Mouse (Mus musculus) liver, adult 2 months (tissue): ENCODE results near the gene Gm21830.

ENCODE experiments used
- CTCF ChIP-seq: fragments of 200-500 bp; IDR thresholded peaks from 2 replicates; pipeline ENCODE4 v1.5.1; 2011; ENCODE audit warnings: low read depth, low read length, control low read depth
- POLR2A ChIP-seq: fragments of 200-500 bp; IDR thresholded peaks from 2 replicates; pipeline ENCODE4 v1.6.1; 2011; ENCODE audit warnings: low read length, control low read depth; ENCODE audit not compliant: insufficient read depth; ENCODE audit errors: extremely low read depth

GRCm38 (mm10) chr2:67438309-67438708 lies 24.8 kb downstream of the Gm21830 start:
- TF ChIP-seq CTCF (no peak), POLR2A (no peak)
